Mouse (Mus musculus): ENCODE measurements at regions not wholly inside any gene's neighbourhood (a gene's known extent, or its start where the extent isn't known, plus 50 kb on each side); places are given as distances from the start of the nearest gene placed in this dataset.

DNA sequence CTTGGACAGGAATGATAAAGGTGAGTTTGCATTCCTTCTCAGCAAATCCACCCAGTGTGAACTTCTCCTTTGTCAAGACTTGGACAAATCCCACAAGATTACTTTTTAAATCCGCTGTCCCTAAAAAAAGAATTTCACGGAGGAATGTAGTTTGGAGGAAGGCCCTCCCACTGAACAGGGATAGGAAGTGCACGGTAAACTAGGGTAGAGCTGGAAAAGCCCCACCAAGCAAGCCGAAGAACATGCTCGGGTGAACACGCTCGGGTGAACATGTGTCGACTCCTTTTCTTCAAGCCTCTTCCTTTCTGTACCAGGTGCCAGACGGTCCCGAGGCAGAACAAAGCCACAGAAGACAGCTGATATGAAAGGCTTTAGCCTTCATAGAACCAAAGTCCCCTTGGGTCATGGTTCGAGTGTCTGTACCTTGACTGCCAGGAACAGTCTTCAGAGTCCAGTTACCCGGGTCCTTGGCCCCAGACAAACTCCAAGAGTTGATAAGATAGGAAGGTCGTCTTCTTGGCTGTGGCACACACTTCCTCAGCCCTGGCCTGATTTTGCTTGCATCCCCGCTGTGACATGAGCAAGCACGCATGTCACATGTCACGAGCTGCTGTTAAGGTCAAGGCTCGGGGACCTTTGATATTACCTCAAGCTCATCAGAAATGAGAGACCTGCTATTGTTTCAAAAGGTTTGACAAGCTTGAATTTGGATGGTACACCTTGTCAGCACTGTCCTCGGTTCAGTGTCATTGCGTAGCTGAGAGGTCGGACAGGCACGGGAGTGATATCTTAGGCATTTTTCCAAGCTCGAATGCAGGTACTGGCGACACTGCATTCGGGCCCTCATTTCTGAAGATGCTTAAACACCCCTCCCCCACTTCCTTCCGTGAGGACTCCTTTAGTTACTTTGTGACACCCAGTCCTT lies 51.5 kb upstream of the Ryk start:
- no peak overlapping the region for H3K9ac ChIP-seq
- no peak for ATAC-seq (ENCODE audit: low read depth)
- 74% methylated on average over 25 of the region's 25 CpGs for WGBS
- H3K4me1 ChIP-seq (replicated peaks), result peaks cover 6% of the 10 kb centered on the region
- H3K27ac ChIP-seq (replicated peaks), result no peak overlapping the region
- no peaks in the 10 kb centered on the region for H3K36me3 ChIP-seq
- no peaks in the 10 kb centered on the region for H3K9me3 ChIP-seq
- no peak overlapping the region for H3K4me3 ChIP-seq
- H3K4me2 ChIP-seq, result no peak overlapping the region
- H3K27me3 ChIP-seq, result no peaks in the 10 kb centered on the region

DNA sequence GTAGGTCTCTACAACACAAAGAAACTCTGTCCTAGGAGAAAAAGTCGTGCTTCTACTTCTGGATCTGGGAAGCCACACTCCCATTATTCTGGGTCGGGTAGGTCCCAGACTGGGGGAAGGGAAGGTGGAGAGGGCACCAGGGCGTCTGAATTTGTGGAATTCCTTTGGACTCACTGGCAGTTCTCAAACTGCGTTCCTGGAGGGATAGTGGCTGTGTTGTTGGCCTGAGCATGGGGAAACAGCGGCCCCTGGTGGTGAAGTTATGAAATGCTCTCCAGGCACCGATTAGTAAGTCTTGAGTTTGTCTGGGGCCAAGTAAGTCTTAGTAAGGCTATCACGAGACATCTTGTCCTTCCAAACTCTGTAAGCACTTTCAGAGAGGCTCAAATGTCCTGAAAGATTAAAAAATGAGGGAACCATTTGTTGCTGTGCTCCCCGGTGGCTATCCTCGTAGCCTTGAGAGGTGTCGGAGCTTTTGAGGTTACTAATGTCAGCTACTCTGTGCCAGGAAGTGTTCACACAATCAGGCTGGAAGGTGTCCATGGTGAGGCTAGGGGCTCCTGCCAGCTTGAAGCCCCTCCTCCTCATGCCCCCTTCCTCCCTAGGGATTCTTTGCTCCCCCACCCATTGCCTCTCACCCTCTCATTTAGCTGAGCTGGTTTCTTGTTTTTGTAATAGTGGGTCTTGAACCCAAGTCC lies 50.2 kb upstream of the Ryk start:
- no peak overlapping the region for H3K4me2 ChIP-seq
- H3K27me3 ChIP-seq, result no peaks in the 10 kb centered on the region
- WGBS, result 15% methylated on average over 10 of the region's 10 CpGs
- peak; percentile 78 for ATAC-seq (ENCODE audit: low read depth)
- no peaks in the 10 kb centered on the region for H3K36me3 ChIP-seq
- no peak overlapping the region for H3K27ac ChIP-seq (replicated peaks)
- peaks cover under 1% of the 10 kb centered on the region; the same call in 1 of the 2 replicates for H3K4me1 ChIP-seq (replicated peaks)
- no peak overlapping the region for H3K9ac ChIP-seq
- no peak overlapping the region for H3K4me3 ChIP-seq
- H3K9me3 ChIP-seq, result no peaks in the 10 kb centered on the region

Measured in neural tube, embryonic 13.5 days (tissue).